Mouse (Mus musculus) gastrocnemius, postnatal 10 days (tissue): ENCODE results near the gene Gm26897. TPM values are rescaled to one million over a fixed set of nuclear protein-coding genes. Genes with fewer than 3 reads are reported as not detected.

Experiments
- DNase-seq: peaks from one replicate; pipeline ENCODE4 v3.0.0; 2021; ENCODE audit warnings: mixed read lengths
- total RNA-seq, 2 experiments: library from RNA; stranded (reverse); gene quantifications; 2 replicates each; pipeline ENCODE4 v1.2.3; 2021

Gene Gm26897
- total RNA-seq, 2 experiments from 2014 or later, result not detected

DNA sequence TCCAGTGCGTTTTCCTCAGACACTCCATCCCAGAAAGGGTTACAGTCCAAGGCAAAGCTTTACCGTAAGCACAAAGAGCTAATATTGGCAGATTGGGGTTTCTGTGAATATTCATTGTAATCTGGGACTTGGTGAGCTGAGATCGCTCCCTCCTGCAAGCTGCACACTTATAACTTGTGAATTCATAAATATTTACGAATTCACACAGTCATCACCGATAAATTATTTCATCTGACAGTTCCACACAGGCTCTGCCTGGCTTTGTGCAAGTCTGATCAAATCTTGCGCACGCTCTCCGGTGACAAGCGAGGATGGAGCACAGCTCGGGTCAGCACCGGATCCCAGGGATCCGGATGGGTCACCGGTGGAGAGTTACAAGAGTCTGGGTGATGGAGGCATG is 16.4 kb downstream of the Gm26897 start:
- DNase-seq, result no peak

- no peak for DNase-seq
Measured at GRCm38 (mm10) chr5:111754484-111755139, 20.9 kb downstream of the Gm26897 start.

DNA sequence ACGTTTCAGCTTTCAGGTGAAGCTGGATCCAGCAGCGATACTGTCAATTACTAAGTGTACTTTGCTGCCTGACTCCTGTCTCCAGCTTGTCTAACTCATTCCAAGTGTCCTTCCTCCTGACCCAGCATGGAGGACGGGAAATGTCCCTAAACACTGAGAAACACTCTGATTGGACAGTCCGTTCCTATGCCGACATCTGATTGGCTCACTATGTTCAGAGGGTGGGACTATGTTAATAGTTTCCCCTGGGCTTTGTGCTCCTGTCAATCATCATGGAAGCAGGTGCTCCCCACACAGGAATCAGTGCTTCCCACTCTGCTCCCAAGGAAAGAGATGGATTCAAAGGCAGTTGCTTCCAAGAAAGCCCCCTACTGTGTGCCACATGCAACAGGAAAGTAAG is 21.6 kb downstream of the Gm26897 start:
- no peak for DNase-seq

- no peak for DNase-seq
Measured at GRCm38 (mm10) chr5:111760721-111761480, 27.2 kb downstream of the Gm26897 start.

- no peak for DNase-seq
Measured at GRCm38 (mm10) chr5:111761574-111761973, 27.9 kb downstream of the Gm26897 start.

- DNase-seq, result peak; percentile 50
Measured at GRCm38 (mm10) chr5:111762085-111762484, 28.4 kb downstream of the Gm26897 start.

- no peak for DNase-seq
Measured at GRCm38 (mm10) chr5:111765671-111766290, 32.1 kb downstream of the Gm26897 start.

GRCm38 (mm10) chr5:111766696-111767095 is 33.0 kb downstream of the Gm26897 start:
- DNase-seq, result no peak

DNA sequence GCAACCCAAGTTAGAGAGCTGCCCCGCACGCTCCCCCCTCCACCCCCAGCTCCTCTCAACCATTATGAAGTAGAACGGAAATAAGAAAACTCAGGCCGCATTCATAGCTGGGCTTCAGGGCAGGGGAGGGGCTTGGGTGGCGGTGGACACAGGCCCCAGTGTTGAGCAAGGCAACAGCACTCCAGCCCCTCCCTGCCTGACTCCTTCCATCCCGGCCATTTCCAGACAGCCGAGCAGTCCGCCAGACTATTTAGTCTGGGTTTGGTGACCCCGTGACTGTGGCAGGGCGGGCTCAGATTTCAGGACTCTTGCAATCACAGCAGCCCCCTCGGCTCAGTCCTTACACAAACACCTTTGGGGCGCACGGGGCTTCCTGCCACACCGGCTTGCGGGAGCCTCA is 36.5 kb downstream of the Gm26897 start:
- peak; percentile 53 for DNase-seq

DNA sequence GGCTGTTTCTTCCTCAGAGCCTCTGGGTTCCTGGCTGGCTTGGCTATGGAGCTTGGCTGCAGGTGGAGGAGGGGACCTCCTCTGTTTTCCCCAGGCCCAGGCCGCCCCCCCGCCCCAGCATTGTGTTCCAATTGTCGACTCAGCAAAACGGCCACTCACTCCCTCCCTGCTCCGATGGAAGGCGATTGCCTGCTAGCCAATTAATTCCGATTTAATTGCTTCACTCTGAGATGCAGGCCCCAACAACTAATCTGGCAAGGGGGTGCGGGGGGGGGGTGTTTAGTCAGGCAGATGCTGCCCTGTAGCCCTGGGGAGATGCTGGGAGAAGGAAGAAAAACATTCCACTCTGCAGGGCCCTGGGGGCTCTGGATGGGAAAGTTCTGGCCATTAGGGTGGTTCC is 38.4 kb downstream of the Gm26897 start:
- DNase-seq, result no peak

DNA sequence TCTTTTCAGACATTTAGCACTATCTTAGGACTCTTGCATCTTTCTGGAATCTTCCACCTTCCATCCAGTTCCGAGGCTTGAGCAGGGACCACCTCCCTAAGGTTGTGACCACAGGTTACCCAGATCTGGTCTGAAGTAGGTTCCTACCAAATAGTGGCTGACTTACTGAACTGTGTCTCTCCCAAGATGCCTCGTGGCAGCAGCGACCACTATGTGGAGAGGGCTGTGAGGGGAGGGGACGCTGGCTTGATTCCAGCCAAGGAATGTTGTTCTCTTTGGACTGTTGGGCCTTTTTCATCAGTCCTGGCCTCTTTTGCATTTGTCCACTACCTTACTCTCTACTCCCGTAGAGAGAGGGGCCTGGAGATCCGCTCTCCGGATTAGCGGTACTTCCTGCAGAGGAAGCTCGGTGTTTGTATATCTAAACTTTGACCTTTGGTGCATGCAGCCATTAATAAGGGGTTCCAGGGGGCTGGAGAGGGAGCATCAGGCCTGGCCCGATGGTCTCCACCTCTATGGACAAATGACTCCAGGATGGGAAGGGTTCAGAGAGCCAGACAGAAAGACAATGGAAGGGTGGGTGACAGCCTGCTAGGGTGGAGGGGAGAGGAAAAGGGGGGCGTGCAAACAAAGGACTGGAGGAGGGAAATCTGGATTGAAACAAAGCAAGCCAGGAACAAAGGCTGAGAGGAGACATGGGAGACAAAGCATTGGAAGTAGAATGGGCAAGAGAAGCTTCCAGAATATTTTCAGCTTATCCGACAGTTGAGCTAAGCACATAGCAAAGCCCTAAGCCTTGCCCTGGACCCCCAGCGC is 39.1 kb downstream of the Gm26897 start:
- no peak for DNase-seq

- no peak for DNase-seq
Measured at GRCm38 (mm10) chr5:111773407-111773733, 39.6 kb downstream of the Gm26897 start.

GRCm38 (mm10) chr5:111776246-111776645 is 42.5 kb downstream of the Gm26897 start:
- DNase-seq, result no peak

GRCm38 (mm10) chr5:111778093-111778492 is 44.4 kb downstream of the Gm26897 start:
- no peak for DNase-seq

- no peak for DNase-seq
Measured at GRCm38 (mm10) chr5:111779776-111780485, 46.2 kb downstream of the Gm26897 start.
